Mouse (Mus musculus): ENCODE results near the gene Nfrkb.

Gene Nfrkb

GRCm38 (mm10) chr9:31428971-31429370 lies 43.0 kb downstream of the Nfrkb start:
- DNase-seq (ENCODE audit: low spot score) = no peak

GRCm38 (mm10) chr9:31430011-31430410 lies 44.0 kb downstream of the Nfrkb start:
- DNase-seq (ENCODE audit: low spot score) = no peak

- DNase-seq (ENCODE audit: low spot score) = no peak
These were observed 45.8 kb downstream of the Nfrkb start for GRCm38 (mm10) chr9:31431751-31432150.

GRCm38 (mm10) chr9:31432336-31432975 lies 46.5 kb downstream of the Nfrkb start:
- no peak for DNase-seq (ENCODE audit: low spot score)

GRCm38 (mm10) chr9:31433431-31433830 lies 47.4 kb downstream of the Nfrkb start:
- DNase-seq (ENCODE audit: low spot score) = no peak

- DNase-seq (ENCODE audit: low spot score) = no peak
These were observed 49.4 kb downstream of the Nfrkb start for GRCm38 (mm10) chr9:31435415-31435814.

- no peak for DNase-seq (ENCODE audit: low spot score)
These were observed 51.9 kb downstream of the Nfrkb start for GRCm38 (mm10) chr9:31437861-31438260.

GRCm38 (mm10) chr9:31438834-31439233 lies 52.8 kb downstream of the Nfrkb start:
- no peak for DNase-seq (ENCODE audit: low spot score)

- no peak for DNase-seq (ENCODE audit: low spot score)
These were observed 53.3 kb downstream of the Nfrkb start for GRCm38 (mm10) chr9:31439341-31439740.

GRCm38 (mm10) chr9:31440366-31440765 lies 54.4 kb downstream of the Nfrkb start:
- DNase-seq (ENCODE audit: low spot score) = no peak

GRCm38 (mm10) chr9:31441487-31441886 lies 55.5 kb downstream of the Nfrkb start:
- no peak for DNase-seq (ENCODE audit: low spot score)

- DNase-seq (ENCODE audit: low spot score) = no peak
These were observed 58.2 kb downstream of the Nfrkb start for GRCm38 (mm10) chr9:31444236-31444635.

GRCm38 (mm10) chr9:31449145-31449772 lies 63.3 kb downstream of the Nfrkb start:
- no peak for DNase-seq (ENCODE audit: low spot score)

GRCm38 (mm10) chr9:31452166-31452565 lies 66.2 kb downstream of the Nfrkb start:
- DNase-seq (ENCODE audit: low spot score) = peak; percentile 27

GRCm38 (mm10) chr9:31454356-31454755 lies 68.4 kb downstream of the Nfrkb start:
- DNase-seq (ENCODE audit: low spot score) = no peak

GRCm38 (mm10) chr9:31463190-31463589 lies 77.2 kb downstream of the Nfrkb start:
- no peak for DNase-seq (ENCODE audit: low spot score)

- no peak for DNase-seq (ENCODE audit: low spot score)
These were observed 77.9 kb downstream of the Nfrkb start, which contains the start of gene Tmem45b for GRCm38 (mm10) chr9:31463692-31464474. TSS of gene Tmem45b (minus strand) at chr9:31464462.

Measured in embryo, embryonic 10 days (tissue).